In the genomic region with DNA sequence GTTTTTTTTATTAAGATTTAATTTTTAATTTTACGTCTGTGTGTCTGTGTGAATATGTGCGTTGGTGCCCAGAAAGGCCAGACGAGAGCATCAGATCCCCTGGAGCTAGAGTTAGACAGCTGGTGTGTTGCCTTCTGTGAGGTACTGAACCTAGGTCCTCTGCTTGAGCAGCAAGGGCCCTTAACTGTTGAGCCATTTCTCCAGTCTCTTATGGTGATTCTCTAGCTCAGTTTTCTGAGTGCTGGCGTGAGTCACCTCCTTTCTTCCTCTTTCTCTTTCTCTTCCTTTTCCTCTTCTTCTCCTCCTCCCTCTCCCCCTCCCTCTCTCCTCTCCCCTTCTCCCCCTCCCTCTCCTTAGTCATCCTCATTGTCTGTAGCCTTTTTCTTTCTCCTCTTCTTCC, we compare ENCODE assay signal across 1 mouse cellular context.
A peak's percentile ranks its signal among the peaks of the same experiment; 100 is the strongest.
TF ChIP-seq lines count a peak whose summit lies in the region.

No protein-coding gene starts in this region.

TF ChIP-seq in MEL, 35 proteins besides CTCF, POLR2A, EP300 and RAD21:
- no peak for TF ChIP-seq POLR2AphosphoS2 (IDR thresholded peaks at IDR 0.05; ENCODE audit: low read length)
- TF ChIP-seq MXI1 (IDR thresholded peaks at IDR 0.05; ENCODE audit: low read depth, low read length) = no peak
- no peak for TF ChIP-seq ZC3H11A (IDR thresholded peaks at IDR 0.05; ENCODE audit: low read depth, low read length)
- TF ChIP-seq TBP (IDR thresholded peaks at IDR 0.05; ENCODE audit: low read depth, low read length) = 0 out of 2 replicates have a peak, but pooled peaks have one; percentile 11
- peak; percentile 52; the same call in 1 of the 2 replicates for TF ChIP-seq JUND (IDR thresholded peaks at IDR 0.05; ENCODE audit: low read depth, low read length)
